Mouse (Mus musculus): ENCODE measurements at regions not wholly inside any gene's neighbourhood (a gene's known extent, or its start where the extent isn't known, plus 50 kb on each side); places are given as distances from the start of the nearest gene placed in this dataset.

DNA sequence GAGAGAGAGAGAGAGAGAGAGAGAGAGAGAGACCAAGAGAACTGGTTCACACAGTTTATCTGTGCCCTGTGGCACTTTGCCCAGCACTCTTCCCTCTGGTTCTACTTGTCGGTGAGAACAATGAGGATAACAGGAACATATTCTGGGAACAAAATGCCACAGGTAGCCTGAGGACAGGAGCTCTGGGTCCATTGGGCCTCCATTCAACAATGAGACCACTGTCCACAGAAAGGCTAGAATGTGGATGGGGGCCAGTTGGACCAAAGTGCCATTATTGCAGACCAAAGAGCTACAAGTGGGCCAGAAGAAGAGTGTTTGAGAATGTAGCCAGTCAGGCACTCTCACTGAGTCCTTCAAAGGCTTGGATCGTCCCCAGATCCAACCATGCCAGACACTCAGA lies 600.2 kb upstream of the A1bg start:
- TF ChIP-seq GATA1 (IDR thresholded peaks at IDR 0.05; ENCODE audit: borderline replicate concordance, low read length) (no peak), FLI1 (IDR thresholded peaks at IDR 0.05; ENCODE audit: low read length) (no peak)

Data from megakaryocyte, embryonic 14.5 days (primary cell).